Mouse (Mus musculus) testis, adult 10 weeks (tissue): ENCODE results near the gene Tubb4a. TPM values are rescaled to one million over a fixed set of nuclear protein-coding genes. Genes with fewer than 3 reads are reported as not detected.

Experiments used
- polyA plus RNA-seq: library from polyadenylated mRNA; stranded (reverse); fragments of 350-450 nt; fragmentation: Illumina TruSeq; extraction: RNeasy Lipid Tissue Mini Kit (QIAGEN cat#74804); gene quantifications from one replicate; pipeline ENCODE4 v1.2.3, GENCODE M21; 2014; ENCODE audit warnings: low read depth, low replicate concordance

Tubb4a gene
- not detected for polyA plus RNA-seq

DNA sequence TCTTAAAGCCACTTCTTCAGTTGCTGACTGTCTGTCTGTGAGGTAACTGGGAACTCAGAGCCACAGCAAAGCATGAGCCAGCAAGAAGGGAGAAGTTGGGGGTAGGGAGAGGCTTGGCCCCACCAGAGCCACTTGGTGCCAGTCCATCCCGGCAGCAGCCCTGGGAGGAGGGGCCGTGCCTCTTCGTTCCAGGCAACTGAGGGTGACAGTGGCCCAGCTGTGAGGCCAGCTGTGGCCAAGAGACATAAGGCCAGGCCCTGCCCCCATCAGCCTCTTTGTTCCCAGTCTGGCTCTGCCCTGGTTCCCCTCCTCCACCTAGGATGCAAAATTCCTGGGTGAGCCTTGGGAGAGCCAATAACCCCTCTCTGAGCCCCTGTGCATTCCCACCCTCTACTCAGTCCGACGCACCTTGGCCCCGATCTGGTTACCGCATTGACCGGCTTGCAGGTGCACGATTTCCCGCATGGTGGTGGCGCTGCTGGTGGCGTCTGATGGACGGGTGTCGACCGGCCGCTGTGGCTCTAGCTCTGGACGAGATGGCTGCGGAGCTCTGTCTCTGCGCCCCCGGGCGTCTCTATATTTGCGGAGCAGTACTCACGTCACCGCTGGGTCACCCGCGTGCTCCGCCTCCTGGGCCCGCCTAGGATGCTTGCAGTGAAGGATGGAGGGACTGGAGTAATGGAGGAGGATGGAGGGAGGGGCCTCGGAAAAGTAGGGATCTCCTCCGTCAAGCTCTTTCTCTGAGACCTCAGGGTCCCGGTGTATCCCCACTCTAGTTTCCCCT lies at the start of gene Tubb4a:
Tubb4a (minus strand) TSS at position 734 of the 784 bp plus-strand sequence.

DNA sequence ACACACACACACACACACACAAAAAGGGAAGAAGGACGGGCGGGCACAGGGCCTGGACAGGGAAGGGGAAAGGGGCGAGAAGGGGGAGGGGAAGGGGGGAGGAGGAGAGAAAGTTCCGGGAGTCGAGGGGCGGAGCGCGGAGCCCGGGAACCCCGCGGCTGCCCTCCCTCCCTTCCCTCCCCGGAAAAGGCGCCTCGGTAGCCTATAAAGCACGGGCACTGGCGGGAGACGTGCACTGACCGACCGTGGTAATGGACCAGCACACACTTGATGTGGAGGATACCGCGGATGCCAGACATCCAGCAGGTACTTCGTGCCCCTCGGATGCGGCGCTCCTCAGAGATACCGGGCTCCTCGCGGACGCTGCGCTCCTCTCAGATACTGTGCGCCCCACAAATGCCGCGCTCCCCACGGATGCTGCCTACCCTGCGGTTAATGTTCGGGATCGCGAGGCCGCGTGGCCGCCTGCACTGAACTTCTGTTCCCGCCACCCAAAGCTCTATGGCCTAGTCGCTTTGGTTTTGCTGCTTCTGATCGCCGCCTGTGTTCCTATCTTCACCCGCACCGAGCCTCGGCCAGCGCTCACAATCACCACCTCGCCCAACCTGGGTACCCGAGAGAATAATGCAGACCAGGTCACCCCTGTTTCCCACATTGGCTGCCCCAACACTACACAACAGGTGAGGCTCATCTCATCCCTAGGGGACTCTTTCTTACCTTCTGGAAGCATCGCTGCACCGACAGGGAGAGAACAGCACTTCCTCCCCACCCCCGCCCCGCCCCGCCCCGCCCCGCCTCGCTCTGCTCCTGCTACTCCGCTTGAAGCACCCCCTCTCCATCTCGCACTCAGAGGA lies 17.8 kb upstream of the Tubb4a start, which contains the start of gene Tnfsf9:
Tnfsf9 (plus strand) TSS at position 145 of the 854 bp plus-strand sequence.

DNA sequence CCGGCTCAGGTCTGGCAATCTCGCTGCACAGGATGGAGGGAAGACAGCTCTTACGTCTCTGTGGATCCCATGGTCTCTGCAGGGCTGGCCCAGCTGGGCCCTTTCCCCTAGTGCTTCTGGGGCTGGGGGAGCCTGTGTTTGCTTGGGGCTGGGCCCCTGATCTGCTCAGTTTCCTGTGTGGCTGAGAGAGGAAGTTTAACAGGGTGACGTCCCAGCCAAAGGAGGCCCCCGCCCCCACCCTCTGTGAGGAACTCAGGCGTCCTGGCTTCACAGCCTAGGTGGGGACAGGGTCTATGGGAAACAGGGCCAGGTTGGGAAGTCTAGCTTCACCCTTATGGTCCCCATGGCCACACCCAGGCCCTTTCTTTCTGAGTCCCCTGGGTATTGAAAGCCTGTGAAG lies 9.2 kb downstream of the Tubb4a start, which contains the start of gene Dennd1c:
Dennd1c (minus strand) TSS at position 179 of the 400 bp plus-strand sequence.

GRCm38 (mm10) chr17:57059486-57059977 lies 28.1 kb downstream of the Tubb4a start, which contains the start of gene Slc25a23:
TSS of gene Slc25a23 (minus strand) at chr17:57059863.

DNA sequence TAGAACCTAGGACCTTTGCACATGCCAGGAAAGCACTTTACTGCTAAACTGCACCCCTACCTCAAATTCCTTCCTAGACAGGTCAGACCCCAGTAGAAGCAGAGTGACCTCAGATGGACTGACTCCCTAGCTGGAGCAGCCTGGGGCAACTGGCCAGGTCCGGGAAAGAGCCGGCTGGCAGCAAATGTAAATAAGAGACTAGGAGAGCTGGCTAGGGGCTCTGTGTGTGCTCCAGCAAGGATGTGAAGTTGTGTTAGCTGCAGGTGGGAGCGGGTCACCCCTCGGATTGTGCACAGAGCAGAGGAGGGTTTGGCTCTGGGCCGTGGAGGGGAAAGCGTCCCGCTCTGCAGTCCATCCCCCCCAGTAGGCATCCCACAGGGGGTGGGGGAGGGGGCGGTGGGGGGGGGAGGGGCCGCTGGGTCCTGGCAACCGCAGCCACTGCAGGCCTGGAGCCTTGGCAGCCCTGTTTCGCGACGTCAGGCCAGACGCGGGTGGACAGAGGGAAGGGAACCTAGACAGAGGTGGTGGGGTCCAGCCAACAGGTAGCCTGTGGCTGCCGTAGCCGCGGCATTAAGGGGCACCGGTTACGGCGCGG lies 28.6 kb downstream of the Tubb4a start, which contains the start of gene Crb3:
Crb3 (plus strand) TSS at position 215 of the 595 bp plus-strand sequence.

GRCm38 (mm10) chr17:57041554-57041953 lies 46.0 kb downstream of the Tubb4a start, which contains the start of gene Slc25a41:
TSS of gene Slc25a41 (minus strand) at chr17:57041654.

DNA sequence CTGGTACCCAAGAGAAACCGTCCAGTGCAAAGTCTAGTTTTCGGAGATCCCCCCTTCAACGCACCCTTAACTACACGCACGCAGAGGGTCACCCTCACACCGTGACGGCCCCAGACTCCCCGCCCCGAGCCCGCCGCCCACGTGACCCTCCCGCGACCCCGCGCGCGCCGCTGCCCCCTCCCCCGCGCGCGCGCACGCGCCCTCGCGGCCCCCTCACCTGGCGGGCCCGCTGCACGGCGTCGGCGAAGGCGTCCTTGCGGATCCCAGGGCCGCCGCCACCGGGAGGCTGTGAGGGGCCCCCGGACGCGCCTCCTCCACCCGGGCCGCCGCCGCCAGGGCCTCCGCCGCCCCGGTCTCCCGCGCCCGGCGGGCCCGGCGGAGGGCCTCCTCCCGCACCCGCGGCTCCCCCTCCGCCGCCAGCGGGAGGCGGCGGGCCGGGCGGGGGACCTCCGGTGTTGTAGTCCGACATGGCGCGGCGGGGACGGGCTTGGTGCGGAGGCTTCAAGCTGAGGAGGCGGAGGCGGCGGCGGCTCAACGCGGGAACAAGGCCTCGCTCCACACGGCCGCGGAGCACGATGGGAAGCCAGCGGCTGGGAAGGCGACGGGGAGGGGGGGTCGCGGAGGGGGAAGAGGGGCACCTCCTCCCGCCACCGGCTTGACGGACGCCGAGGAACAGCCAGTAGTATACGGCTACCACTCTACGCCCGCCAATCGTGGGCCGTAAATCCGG lies 56.5 kb downstream of the Tubb4a start, which contains the start of gene Khsrp:
Khsrp (minus strand) TSS at position 592 of the 730 bp plus-strand sequence.

Other genes with a start within 250 kb of the Tubb4a start
- 42.7 TPM for gene Acsbg2, start 213.3 kb downstream of the Tubb4a start, polyA plus RNA-seq
- gene 1700061G19Rik, start 212.3 kb downstream of the Tubb4a start, polyA plus RNA-seq = 44.1 TPM
- 1.9 TPM for gene Mllt1, start 152.4 kb downstream of the Tubb4a start, polyA plus RNA-seq
- not detected for gene Acer1, start 105.7 kb downstream of the Tubb4a start, polyA plus RNA-seq
- gene Clpp, start 97.5 kb downstream of the Tubb4a start, polyA plus RNA-seq = 0.98 TPM
- 2.4 TPM for gene Alkbh7, start 90.4 kb downstream of the Tubb4a start, polyA plus RNA-seq
- not detected for gene Pspn, start 87.8 kb downstream of the Tubb4a start, polyA plus RNA-seq
- 22.5 TPM for gene Gtf2f1, start 76.5 kb downstream of the Tubb4a start, polyA plus RNA-seq
- 1.6 TPM for gene Gm17949, start 76.3 kb downstream of the Tubb4a start, polyA plus RNA-seq
- gene Khsrp, start 56.3 kb downstream of the Tubb4a start, polyA plus RNA-seq = 6.2 TPM
- gene Slc25a41, start 46.1 kb downstream of the Tubb4a start, polyA plus RNA-seq = 3.7 TPM
- gene Crb3, start 28.7 kb downstream of the Tubb4a start, polyA plus RNA-seq = 0.41 TPM
- gene Slc25a23, start 27.9 kb downstream of the Tubb4a start, polyA plus RNA-seq = 2.7 TPM
- gene Dennd1c, start 9.3 kb downstream of the Tubb4a start, polyA plus RNA-seq = not detected
- not detected for gene Tnfsf9, start 17.5 kb upstream of the Tubb4a start, polyA plus RNA-seq
- not detected for gene Cd70, start 62.0 kb upstream of the Tubb4a start, polyA plus RNA-seq
- not detected for gene Tnfsf14, start 106.4 kb upstream of the Tubb4a start, polyA plus RNA-seq
- 10.5 TPM for gene C3, start 140.4 kb upstream of the Tubb4a start, polyA plus RNA-seq
- 2.2 TPM for gene Gpr108, start 160.7 kb upstream of the Tubb4a start, polyA plus RNA-seq
- 0.85 TPM for gene Trip10, start 161.7 kb upstream of the Tubb4a start, polyA plus RNA-seq
- 3.2 TPM for gene Vav1, start 191.3 kb upstream of the Tubb4a start, polyA plus RNA-seq